Mouse (Mus musculus) liver, embryonic 14.5 days (tissue): ENCODE measurements at regions not wholly inside any gene's neighbourhood (a gene's known extent, or its start where the extent isn't known, plus 50 kb on each side); places are given as distances from the start of the nearest gene placed in this dataset.

Source experiments
- CTCF ChIP-seq: IDR thresholded peaks from 2 replicates; pipeline ENCODE4 v1.5.1; 2016; ENCODE audit warnings: antibody characterized with exemption, low read depth, control low read depth
- EP300 ChIP-seq: IDR thresholded peaks from 2 replicates; pipeline ENCODE4 v1.6.1; 2016; ENCODE audit warnings: antibody characterized with exemption, low read depth

GRCm38 (mm10) chr10:83964838-83965237 lies 242.2 kb downstream of the 1500009L16Rik start:
- no peak for TF ChIP-seq CTCF
- no peak for TF ChIP-seq EP300
